Mouse (Mus musculus) liver, adult 2 months (tissue): ENCODE data around the gene Meox1. TPM values are rescaled to one million over a fixed set of nuclear protein-coding genes. Genes with fewer than 3 reads are reported as not detected.
A peak's percentile ranks its signal among the peaks of the same experiment; 100 is the strongest.

Source experiments
- DNase-seq: peaks from one replicate; pipeline ENCODE4 v3.0.0-alpha.2; 2011; ENCODE audit warnings: low read depth, low spot score; ENCODE audit errors: extremely low read depth
- H3K27ac ChIP-seq: fragments of 200-500 bp; replicated peaks from 2 replicates; pipeline ENCODE4 v1.5.1; 2012; ENCODE audit warnings: low read depth, mild to moderate bottlenecking, control low read depth, inconsistent platforms, low read length; ENCODE audit not compliant: insufficient read depth
- H3K27me3 ChIP-seq: fragments of 200-500 bp; 2 replicates; pipeline ENCODE4 v1.6.1; 2012; ENCODE audit warnings: mild to moderate bottlenecking, moderate library complexity, low read length, inconsistent platforms; ENCODE audit not compliant: control insufficient read depth, insufficient read depth
- H3K36me3 ChIP-seq: fragments of 200-500 bp; 2 replicates; pipeline ENCODE4 v1.6.1; 2012; ENCODE audit warnings: low read length, inconsistent platforms; ENCODE audit not compliant: control insufficient read depth, insufficient read depth
- H3K4me1 ChIP-seq: fragments of 200-500 bp; 2 replicates; pipeline ENCODE4 v1.6.1; 2011; ENCODE audit warnings: low read length; ENCODE audit not compliant: control insufficient read depth, insufficient read depth
- H3K4me3 ChIP-seq: fragments of 200-500 bp; 2 replicates; pipeline ENCODE4 v1.5.1; 2011; ENCODE audit warnings: low read depth, mild to moderate bottlenecking, control low read depth, low read length, moderate library complexity; ENCODE audit not compliant: insufficient read depth
- H3K79me2 ChIP-seq: fragments of 200-500 bp; 2 replicates; pipeline ENCODE4 v1.6.1; 2012; ENCODE audit warnings: inconsistent platforms, mild to moderate bottlenecking, low read length, moderate library complexity; ENCODE audit not compliant: control insufficient read depth, insufficient read depth
- H3K9ac ChIP-seq: fragments of 200-500 bp; 2 replicates; pipeline ENCODE4 v1.6.1; 2012; ENCODE audit warnings: low read depth, mild to moderate bottlenecking, control low read depth, inconsistent platforms, low read length
- CTCF ChIP-seq: fragments of 200-500 bp; IDR thresholded peaks from 2 replicates; pipeline ENCODE4 v1.5.1; 2011; ENCODE audit warnings: low read depth, low read length, control low read depth
- POLR2A ChIP-seq: fragments of 200-500 bp; IDR thresholded peaks from 2 replicates; pipeline ENCODE4 v1.6.1; 2011; ENCODE audit warnings: low read length, control low read depth; ENCODE audit not compliant: insufficient read depth; ENCODE audit errors: extremely low read depth
- WGBS: fragments of 180-500 bp; shearing (Covaris S2); methylation state at CpG from one replicate; pipeline ENCODE4 v1.1.7; 2018; 5-methylcytosine and 5-hydroxymethylcytosine counted together
- polyA plus RNA-seq: library from polyadenylated mRNA; depleted of rRNA; stranded (reverse); fragments of >200 nt; gene quantifications from 2 replicates; pipeline ENCODE4 v1.2.3, GENCODE M21; 2012
- total RNA-seq: library from RNA; depleted of rRNA; stranded (reverse); fragments of >200 nt; gene quantifications from 2 replicates; pipeline ENCODE4 v1.2.3, GENCODE M21; 2014

The Meox1 gene
- total and polyA plus RNA-seq, 2 experiments = not detected

DNA sequence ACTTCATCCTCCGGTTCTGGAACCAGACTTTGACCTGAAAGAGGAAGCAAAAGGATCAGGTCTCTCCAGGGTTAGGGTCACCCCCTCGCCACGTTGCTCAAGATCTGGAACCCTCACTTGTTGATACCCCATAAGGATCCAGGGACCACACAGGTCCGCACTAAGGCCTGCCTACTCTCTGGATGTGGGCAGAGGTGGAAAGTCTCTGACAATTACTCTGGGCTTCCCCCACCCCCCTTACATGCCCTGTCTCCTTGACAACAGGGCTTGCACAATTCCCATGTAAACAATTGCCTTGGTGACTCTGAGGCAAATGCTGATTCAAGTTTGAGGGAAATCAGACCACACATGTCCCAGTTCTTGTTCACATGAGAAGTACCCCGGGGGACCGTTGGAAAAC is 15.5 kb downstream of the Meox1 start:
- Histone ChIP-seq H3K36me3 (no peaks in the 10 kb centered on the region), H3K4me1 (peaks cover 12% of the 10 kb centered on the region), H3K79me2 (no peaks in the 10 kb centered on the region), H3K9ac (no peak overlapping the region), H3K27me3 (no peaks in the 10 kb centered on the region), H3K4me3 (no peak overlapping the region), H3K27ac (no peak overlapping the region)
- DNase-seq = peak; percentile 77
- WGBS = 15% methylated on average over 6 of the region's 6 CpGs
- TF ChIP-seq POLR2A (no peak), CTCF (no peak)

DNA sequence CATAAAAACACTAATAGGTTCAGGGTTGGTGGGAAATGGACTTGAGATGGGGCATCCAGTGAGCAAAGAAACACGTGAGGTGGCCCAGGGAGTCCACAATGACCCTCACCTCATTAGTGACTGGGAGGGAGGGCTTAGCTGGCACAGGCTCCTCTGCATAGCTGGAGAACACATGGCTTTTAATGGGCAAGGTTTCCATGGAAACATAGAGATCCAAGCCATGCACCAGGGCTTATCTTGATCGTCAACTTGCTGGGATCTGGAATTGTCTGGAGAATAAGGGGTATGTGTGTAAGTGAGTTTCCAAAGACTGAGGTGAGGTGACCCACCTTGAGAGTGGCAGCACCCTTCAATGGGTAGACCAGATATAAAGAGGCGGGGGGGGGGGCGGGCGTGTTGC is 19.2 kb downstream of the Meox1 start:
- Histone ChIP-seq H3K4me1 (peaks cover 15% of the 10 kb centered on the region), H3K79me2 (no peaks in the 10 kb centered on the region), H3K27ac (no peak overlapping the region), H3K4me3 (no peak overlapping the region), H3K9ac (no peak overlapping the region), H3K36me3 (no peaks in the 10 kb centered on the region), H3K27me3 (no peaks in the 10 kb centered on the region)
- WGBS = 86% methylated on average over 5 of the region's 5 CpGs
- TF ChIP-seq CTCF (no peak), POLR2A (no peak)
- no peak for DNase-seq

DNA sequence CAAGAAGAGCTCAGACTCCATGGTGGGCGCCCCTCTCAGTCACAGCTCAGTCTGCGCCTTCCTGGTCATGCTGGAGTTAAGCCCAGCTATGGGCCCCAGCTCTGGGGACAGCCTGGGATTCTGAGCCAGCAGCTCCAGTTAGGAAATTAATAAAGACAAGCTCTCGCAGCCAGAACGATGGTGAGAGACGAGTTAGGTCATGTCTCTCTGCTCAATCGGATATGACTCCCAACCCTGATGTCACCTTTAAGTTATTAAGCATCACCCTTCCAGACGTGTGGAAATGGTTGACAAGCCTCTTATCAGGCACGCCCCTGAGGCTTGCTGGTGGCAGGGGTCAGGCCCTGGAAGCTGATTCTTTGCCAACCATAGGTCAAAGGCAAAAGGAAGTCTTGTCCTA is 20.3 kb downstream of the Meox1 start:
- H3K27me3 ChIP-seq = no peaks in the 10 kb centered on the region
- H3K4me1 ChIP-seq = peaks cover 13% of the 10 kb centered on the region
- no peaks in the 10 kb centered on the region for H3K36me3 ChIP-seq
- no peak overlapping the region for H3K4me3 ChIP-seq
- 32% methylated on average over 8 of the region's 8 CpGs for WGBS
- no peak for DNase-seq
- H3K9ac ChIP-seq = no peak overlapping the region
- no peak for TF ChIP-seq CTCF
- TF ChIP-seq POLR2A = no peak
- H3K79me2 ChIP-seq = no peaks in the 10 kb centered on the region
- no peak overlapping the region for H3K27ac ChIP-seq

DNA sequence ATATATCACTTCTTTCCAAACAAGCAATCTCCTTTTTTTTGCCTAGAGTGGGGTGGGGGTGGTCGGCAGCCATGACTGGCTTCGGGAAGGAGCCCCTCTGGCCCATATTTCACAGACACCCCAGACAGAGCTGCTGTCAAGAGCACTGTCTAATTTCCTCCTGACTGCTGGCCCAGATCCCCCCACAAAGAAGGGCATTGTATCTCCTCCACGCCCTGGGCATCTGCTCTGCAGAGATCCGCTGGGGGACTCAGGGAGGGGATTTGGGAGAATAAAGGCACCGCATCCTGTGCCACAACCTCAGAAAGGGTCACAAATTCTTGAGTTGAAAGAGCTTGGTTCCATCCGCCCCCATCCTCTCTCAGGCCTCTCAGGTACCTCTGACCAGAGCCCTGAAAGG is 22.7 kb downstream of the Meox1 start:
- DNase-seq = no peak
- Histone ChIP-seq H3K79me2 (no peaks in the 10 kb centered on the region), H3K4me3 (no peak overlapping the region), H3K27ac (no peak overlapping the region), H3K4me1 (peaks cover 8% of the 10 kb centered on the region), H3K27me3 (no peaks in the 10 kb centered on the region), H3K9ac (no peak overlapping the region), H3K36me3 (no peaks in the 10 kb centered on the region)
- 94% methylated on average over 6 of the region's 6 CpGs for WGBS
- TF ChIP-seq CTCF = no peak
- TF ChIP-seq POLR2A = no peak

DNA sequence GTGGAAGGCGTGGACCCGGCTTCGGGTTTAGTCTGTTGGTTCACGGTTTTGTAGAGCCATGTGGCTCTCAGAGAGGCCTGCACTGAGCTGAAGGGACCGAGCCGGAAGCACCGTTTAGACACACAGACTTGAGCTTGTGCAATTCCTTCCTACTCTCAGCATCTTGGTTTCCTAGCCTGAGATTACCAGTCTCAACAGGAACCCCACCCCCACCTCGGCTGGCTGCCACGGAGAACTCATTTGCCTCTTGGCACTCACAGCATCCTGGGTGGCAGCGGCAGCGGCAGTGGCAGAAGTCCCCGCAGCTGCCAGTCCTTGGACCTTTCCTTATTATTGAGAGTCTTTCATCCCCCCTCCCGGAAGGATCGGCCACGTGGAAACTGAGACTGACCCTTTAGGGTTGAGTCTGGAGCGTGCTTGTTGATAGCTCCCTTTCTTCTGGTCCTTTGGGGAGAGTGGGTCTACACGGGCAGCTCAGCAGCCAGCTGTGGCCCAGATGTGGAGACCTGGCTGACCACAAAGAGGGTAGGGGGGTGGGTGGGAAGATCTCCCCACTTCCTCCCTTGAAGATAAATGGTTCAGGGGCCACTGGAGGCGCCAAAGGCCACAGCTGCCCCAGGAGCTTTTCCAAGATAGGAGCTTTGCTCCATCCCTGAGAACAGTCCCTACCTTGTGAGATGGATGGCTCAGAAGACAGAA is 24.0 kb downstream of the Meox1 start:
- no peak for DNase-seq
- Histone ChIP-seq H3K27ac (no peak overlapping the region), H3K4me1 (peaks cover 8% of the 10 kb centered on the region), H3K9ac (no peak overlapping the region), H3K27me3 (no peaks in the 10 kb centered on the region), H3K4me3 (no peak overlapping the region), H3K79me2 (no peaks in the 10 kb centered on the region), H3K36me3 (no peaks in the 10 kb centered on the region)
- 63% methylated on average over 18 of the region's 18 CpGs for WGBS
- TF ChIP-seq POLR2A (no peak), CTCF (no peak)

DNA sequence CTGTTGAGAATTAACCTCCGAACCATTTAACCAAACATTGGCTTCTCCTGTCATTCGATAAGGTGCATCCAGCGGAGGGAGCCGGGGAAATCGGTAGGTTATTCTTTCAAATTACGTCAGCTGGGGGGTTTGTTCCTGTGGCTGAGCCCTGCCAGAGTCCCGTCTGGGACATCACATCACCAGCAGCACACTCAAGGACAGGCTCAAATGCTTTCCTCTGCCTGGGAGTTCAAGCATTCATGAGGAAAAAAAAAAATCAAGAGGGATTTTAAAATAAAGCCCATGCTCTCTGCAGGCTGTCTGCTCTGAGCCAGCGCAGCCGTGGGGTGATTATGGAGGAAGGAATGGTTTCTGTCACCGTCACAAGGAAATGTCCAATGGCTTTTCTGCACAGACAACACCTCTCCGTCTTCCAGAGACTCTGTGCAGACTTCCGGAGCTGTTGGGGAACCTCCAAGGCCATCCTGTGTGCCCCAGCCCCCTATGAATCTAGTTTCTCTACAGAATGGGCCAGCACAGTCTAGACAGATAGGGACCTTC is 26.6 kb downstream of the Meox1 start:
- Histone ChIP-seq H3K4me1 (no peaks in the 10 kb centered on the region), H3K36me3 (no peaks in the 10 kb centered on the region), H3K4me3 (no peak overlapping the region), H3K9ac (no peak overlapping the region), H3K27ac (no peak overlapping the region), H3K27me3 (no peaks in the 10 kb centered on the region), H3K79me2 (no peaks in the 10 kb centered on the region)
- 85% methylated on average over 12 of the region's 12 CpGs for WGBS
- no peak for DNase-seq
- no peak for TF ChIP-seq CTCF
- no peak for TF ChIP-seq POLR2A
